Comparison of ENCODE assay signal across 23 mouse cellular contexts in the genomic region with DNA sequence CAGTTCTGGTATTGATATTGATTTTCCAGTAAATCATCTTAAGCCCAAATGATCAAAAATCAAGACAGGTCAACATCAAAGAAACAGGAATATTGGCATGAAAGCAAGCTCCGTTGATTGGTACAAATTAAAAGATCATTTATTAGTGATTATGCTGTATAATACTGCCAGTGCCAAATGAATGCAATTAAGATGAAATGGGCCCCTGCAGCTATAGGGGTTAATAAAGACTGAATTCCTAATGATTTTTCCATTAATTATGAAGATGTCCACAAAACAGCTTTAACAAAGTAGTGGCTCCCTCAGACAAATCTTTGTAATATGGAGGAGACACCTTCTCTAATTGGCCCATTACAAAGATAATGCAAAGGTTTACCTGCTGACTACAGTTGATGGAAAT.
"Had no signal": no experiment of that assay in that cellular context is flagged by ENCODE, and none has a peak within 500 bp of the region (broad histone marks: within the 10 kb centered on the region; RNA-seq: fewer than 3 reads in every experiment).

No protein-coding gene starts in this region.

- H3K27ac ChIP-seq: kidney, postnatal 0 days; layer of hippocampus, adult 2 months; limb, embryonic 10.5 days; limb, embryonic 13.5 days; liver, embryonic 12.5 days; liver, embryonic 15.5 days; lung, embryonic 15.5 days; midbrain, embryonic 10.5 days; stomach, postnatal 0 days had no signal

- H3K4me3 ChIP-seq: layer of hippocampus, adult 2 months; limb, embryonic 10.5 days; limb, embryonic 13.5 days; liver, embryonic 12.5 days; liver, embryonic 15.5 days; lung, embryonic 15.5 days; megakaryocyte, embryonic 14.5 days; midbrain, embryonic 10.5 days had no signal

- H3K36me3 ChIP-seq: limb, embryonic 10.5 days; limb, embryonic 13.5 days; liver, embryonic 12.5 days; liver, embryonic 15.5 days; lung, embryonic 15.5 days; midbrain, embryonic 10.5 days had no signal

- H3K4me1 ChIP-seq: limb, embryonic 10.5 days; limb, embryonic 13.5 days; liver, embryonic 12.5 days; liver, embryonic 15.5 days; lung, embryonic 15.5 days; megakaryocyte, embryonic 14.5 days; midbrain, embryonic 10.5 days had no signal

- ATAC-seq: liver, embryonic 12.5 days; midbrain, embryonic 16.5 days had no signal

- DNase-seq: kidney, postnatal 25 days; layer of hippocampus, adult 9-11 months; liver; lung, adult 18-20 months; lung, postnatal 10 days; lung, postnatal 36 days; right cerebral cortex, adult 18-20 months; right cerebral cortex, postnatal 14 days; right cerebral cortex, postnatal 4 days; thymus, adult 2 months; thymus, postnatal 14 days; thymus, postnatal 4 days had no signal

- H3K4me2 ChIP-seq: limb, embryonic 13.5 days; liver, embryonic 12.5 days; liver, embryonic 15.5 days; lung, embryonic 15.5 days had no signal

- H3K27me3 ChIP-seq: limb, embryonic 13.5 days; liver, embryonic 12.5 days; liver, embryonic 15.5 days; lung, embryonic 15.5 days; megakaryocyte, embryonic 14.5 days had no signal

- H3K9ac ChIP-seq: limb, embryonic 13.5 days; liver, embryonic 12.5 days; liver, embryonic 15.5 days; lung, embryonic 15.5 days had no signal

- H3K9me3 ChIP-seq: limb, embryonic 10.5 days; limb, embryonic 13.5 days; liver, embryonic 12.5 days; liver, embryonic 15.5 days; lung, embryonic 15.5 days; megakaryocyte, embryonic 14.5 days; midbrain, embryonic 10.5 days had no signal
